Mouse (Mus musculus) hindbrain, embryonic 14.5 days (tissue): ENCODE measurements around the gene Gpr142. TPM values are rescaled to one million over a fixed set of nuclear protein-coding genes. Genes with fewer than 3 reads are reported as not detected.

ENCODE experiments used
- ATAC-seq: fragments of 200-750 bp; cut with Nextera tagmentation; 2 replicates; pipeline ENCODE4 v1.8.0; 2017; ENCODE audit warnings: moderate number of reproducible peaks, mild to moderate bottlenecking, moderate TSS enrichment, moderate library complexity; ENCODE audit not compliant: low FRiP score
- DNase-seq: peaks from one replicate; pipeline ENCODE4 v3.0.0-alpha.2; 2015; ENCODE audit warnings: low spot score
- H3K27ac ChIP-seq: fragments of 300-500 bp; sonication (generic); 2 replicates; pipeline ENCODE4 v1.5.1; 2014; ENCODE audit warnings: mild to moderate bottlenecking, moderate library complexity
- H3K27me3 ChIP-seq: fragments of 300-500 bp; sonication (generic); 2 replicates; pipeline ENCODE4 v1.6.1; 2014; ENCODE audit warnings: mild to moderate bottlenecking, low read length, mixed read lengths; ENCODE audit not compliant: control insufficient read depth, insufficient read depth
- H3K36me3 ChIP-seq: fragments of 300-500 bp; sonication (generic); replicated peaks from 2 replicates; pipeline ENCODE4 v1.6.1; 2014; ENCODE audit not compliant: control insufficient read depth, insufficient read depth
- H3K4me1 ChIP-seq: fragments of 300-500 bp; sonication (generic); replicated peaks from 2 replicates; pipeline ENCODE4 v1.6.1; 2014; ENCODE audit warnings: antibody characterized with exemption, low read length, mixed read lengths; ENCODE audit not compliant: control insufficient read depth, insufficient read depth
- H3K4me2 ChIP-seq: fragments of 300-500 bp; sonication (generic); replicated peaks from 2 replicates; pipeline ENCODE4 v1.6.1; 2014; ENCODE audit warnings: mild to moderate bottlenecking, moderate library complexity
- H3K4me3 ChIP-seq: fragments of 300-500 bp; sonication (generic); replicated peaks from 2 replicates; pipeline ENCODE4 v1.5.1; 2014; ENCODE audit warnings: mild to moderate bottlenecking, low read length
- H3K9ac ChIP-seq: fragments of 300-500 bp; sonication (generic); 2 replicates; pipeline ENCODE4 v1.6.1; 2014
- H3K9me3 ChIP-seq: fragments of 300-500 bp; sonication (generic); 2 replicates; pipeline ENCODE4 v1.6.1; 2016; ENCODE audit warnings: low read length; ENCODE audit not compliant: control insufficient read depth
- WGBS: fragments of 180-500 bp; shearing (Covaris S2); extraction: QIAGEN DNeasy Blood & Tissue Kit; methylation state at CpG from one replicate; pipeline ENCODE4 v1.1.7; 2014; 5-methylcytosine and 5-hydroxymethylcytosine counted together
- polyA plus RNA-seq: library from polyadenylated mRNA; unstranded; fragments of >200 nt; fragmentation: Nextera tagmentation; extraction: Ambion mirVana; gene quantifications from 2 replicates; pipeline ENCODE4 v1.2.1, GENCODE M21; 2014

The Gpr142 gene
- polyA plus RNA-seq, 1 experiment from 2014 or later = not detected

GRCm38 (mm10) chr11:114809371-114809770, 10.6 kb downstream of the Gpr142 start:
- 92% methylated on average over 1 of the region's 1 CpGs for WGBS
- no peaks in the 10 kb centered on the region for H3K9me3 ChIP-seq
- DNase-seq = no peak
- no peak for ATAC-seq
- no peaks in the 10 kb centered on the region for H3K27me3 ChIP-seq
- peaks cover 9% of the 10 kb centered on the region for H3K4me1 ChIP-seq
- H3K4me2 ChIP-seq = no peak overlapping the region
- no peak overlapping the region for H3K9ac ChIP-seq
- no peaks in the 10 kb centered on the region for H3K36me3 ChIP-seq
- no peak overlapping the region for H3K4me3 ChIP-seq
- H3K27ac ChIP-seq = no peak overlapping the region

DNA sequence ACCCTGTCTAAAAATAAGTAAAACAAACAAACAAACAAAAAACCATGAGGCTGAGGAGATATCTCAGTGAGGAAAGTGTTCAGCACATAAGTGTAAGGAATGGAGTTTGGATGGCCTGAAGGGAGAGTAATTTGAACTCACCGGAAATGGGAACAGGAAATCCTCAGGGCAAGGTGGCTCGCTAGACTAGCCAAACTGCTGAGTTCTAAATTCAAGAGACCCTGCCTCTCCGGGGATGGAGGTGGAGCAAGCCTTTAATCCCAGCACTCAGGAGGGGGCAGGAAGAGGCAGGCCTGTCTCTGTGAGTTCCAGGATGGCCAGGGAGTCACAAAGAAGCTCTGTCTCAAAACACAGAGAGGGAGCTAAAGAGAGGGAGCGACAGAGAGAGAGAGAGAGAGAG, 11.6 kb downstream of the Gpr142 start:
- H3K27me3 ChIP-seq = no peaks in the 10 kb centered on the region
- ATAC-seq = no peak
- H3K9me3 ChIP-seq = no peaks in the 10 kb centered on the region
- H3K4me1 ChIP-seq = peaks cover 9% of the 10 kb centered on the region
- H3K27ac ChIP-seq = no peak overlapping the region
- H3K4me3 ChIP-seq = no peak overlapping the region
- no peak overlapping the region for H3K9ac ChIP-seq
- H3K4me2 ChIP-seq = no peak overlapping the region
- no peaks in the 10 kb centered on the region for H3K36me3 ChIP-seq
- DNase-seq = no peak
- 25% methylated on average over 4 of the region's 4 CpGs for WGBS

- H3K9me3 ChIP-seq = no peaks in the 10 kb centered on the region
- ATAC-seq (peak; percentile 66; the same call in 1 of the 2 replicates), DNase-seq (peak; percentile 87)
- no peak overlapping the region for H3K4me2 ChIP-seq
- no peak overlapping the region for H3K4me3 ChIP-seq
- H3K4me1 ChIP-seq = no peaks in the 10 kb centered on the region
- WGBS = 11% methylated on average over 6 of the region's 6 CpGs
- no peaks in the 10 kb centered on the region for H3K27me3 ChIP-seq
- H3K36me3 ChIP-seq = no peaks in the 10 kb centered on the region
- H3K27ac ChIP-seq = no peak overlapping the region
- no peak overlapping the region for H3K9ac ChIP-seq
These were observed 14.1 kb downstream of the Gpr142 start for GRCm38 (mm10) chr11:114812731-114813240.

DNA sequence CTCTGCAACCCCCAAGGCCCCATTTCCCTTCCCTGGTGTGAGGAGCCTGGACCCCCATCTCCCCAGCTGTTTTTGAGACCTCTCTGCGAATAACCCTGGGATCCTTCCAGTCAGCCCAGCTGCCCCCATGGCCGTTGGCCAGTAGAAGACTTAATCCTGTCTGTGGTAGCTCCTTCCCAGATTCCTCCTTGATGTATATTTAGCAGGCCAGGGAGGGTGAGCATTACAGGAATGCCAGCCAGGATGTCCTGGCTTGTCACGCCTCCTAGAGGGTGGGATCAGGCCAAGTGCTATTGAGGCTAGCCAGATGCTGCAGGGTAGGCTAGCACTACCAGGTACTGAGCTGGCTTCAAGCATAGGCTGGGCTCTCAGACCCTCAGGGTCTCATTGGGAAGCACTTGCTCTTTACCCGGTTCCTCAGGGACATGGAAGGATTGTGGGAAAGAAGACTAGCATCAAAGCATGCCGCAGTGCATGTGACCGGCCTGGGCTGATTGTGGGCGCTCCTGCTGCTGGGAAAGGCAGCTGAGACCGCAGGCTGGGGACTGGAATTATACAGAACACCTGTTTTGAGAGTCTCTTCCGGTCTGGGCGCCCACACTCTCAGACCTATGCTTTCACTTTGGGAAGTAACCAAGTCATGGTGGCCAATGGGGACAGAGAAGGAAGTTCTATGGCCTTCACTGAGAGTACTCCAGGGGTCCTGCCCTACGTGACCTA, 16.3 kb downstream of the Gpr142 start:
- DNase-seq (no peak), ATAC-seq (no peak)
- no peak overlapping the region for H3K4me2 ChIP-seq
- 81% methylated on average over 11 of the region's 11 CpGs for WGBS
- H3K9me3 ChIP-seq = no peaks in the 10 kb centered on the region
- no peaks in the 10 kb centered on the region for H3K36me3 ChIP-seq
- no peak overlapping the region for H3K9ac ChIP-seq
- no peak overlapping the region for H3K27ac ChIP-seq
- no peak overlapping the region for H3K4me3 ChIP-seq
- no peaks in the 10 kb centered on the region for H3K4me1 ChIP-seq
- no peaks in the 10 kb centered on the region for H3K27me3 ChIP-seq

DNA sequence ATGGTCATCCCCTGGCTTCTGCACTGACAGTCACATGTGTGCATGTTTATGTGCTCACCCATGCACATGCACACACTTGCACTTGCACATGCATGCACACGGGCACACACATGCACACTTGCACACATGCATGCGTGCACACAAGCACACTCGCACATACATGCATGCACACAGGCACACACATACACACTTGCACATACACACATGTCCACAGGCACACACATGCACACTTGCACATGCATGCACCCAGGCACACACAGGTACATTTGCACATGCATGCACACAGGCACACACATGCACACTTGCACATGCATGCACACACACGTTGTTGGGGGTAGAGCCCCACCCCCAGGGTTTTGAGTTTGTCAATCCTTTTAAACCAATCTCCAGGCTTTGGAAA, 18.2 kb downstream of the Gpr142 start:
- no peak overlapping the region for H3K4me3 ChIP-seq
- H3K4me1 ChIP-seq = no peaks in the 10 kb centered on the region
- WGBS = 93% methylated on average over 4 of the region's 4 CpGs
- ATAC-seq (no peak), DNase-seq (no peak)
- no peaks in the 10 kb centered on the region for H3K27me3 ChIP-seq
- H3K9ac ChIP-seq = no peak overlapping the region
- no peaks in the 10 kb centered on the region for H3K36me3 ChIP-seq
- H3K27ac ChIP-seq = no peak overlapping the region
- no peaks in the 10 kb centered on the region for H3K9me3 ChIP-seq
- no peak overlapping the region for H3K4me2 ChIP-seq

DNA sequence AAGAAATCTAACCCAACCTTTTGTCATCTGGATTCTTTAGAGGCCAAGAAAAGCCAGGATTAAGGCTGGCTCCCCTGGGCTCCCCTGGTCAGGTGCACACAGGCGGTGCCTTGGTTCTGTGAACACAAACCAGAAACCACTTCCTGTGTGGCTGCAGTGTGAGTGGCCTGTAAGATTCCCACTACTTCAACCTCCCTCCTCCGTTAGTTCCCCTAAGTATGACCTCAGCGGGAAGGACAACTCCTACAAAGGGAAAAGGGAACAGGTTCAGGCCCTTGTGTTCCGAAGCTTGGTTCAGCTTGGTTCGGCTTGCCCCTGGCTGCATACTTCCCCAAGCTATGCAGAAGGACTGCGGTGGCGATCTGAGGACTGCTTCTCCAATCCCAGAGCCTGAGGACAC, 19.5 kb downstream of the Gpr142 start:
- WGBS = 93% methylated on average over 7 of the region's 7 CpGs
- no peak overlapping the region for H3K4me3 ChIP-seq
- no peak overlapping the region for H3K9ac ChIP-seq
- no peaks in the 10 kb centered on the region for H3K27me3 ChIP-seq
- H3K4me1 ChIP-seq = peaks cover 8% of the 10 kb centered on the region
- ATAC-seq (no peak), DNase-seq (no peak)
- H3K9me3 ChIP-seq = no peaks in the 10 kb centered on the region
- H3K36me3 ChIP-seq = no peaks in the 10 kb centered on the region
- H3K27ac ChIP-seq = no peak overlapping the region
- H3K4me2 ChIP-seq = no peak overlapping the region

GRCm38 (mm10) chr11:114819110-114819509, 20.4 kb downstream of the Gpr142 start:
- 15% methylated on average over 2 of the region's 2 CpGs for WGBS
- H3K36me3 ChIP-seq = no peaks in the 10 kb centered on the region
- no peak overlapping the region for H3K9ac ChIP-seq
- ATAC-seq (no peak), DNase-seq (no peak)
- H3K4me3 ChIP-seq = no peak overlapping the region
- no peaks in the 10 kb centered on the region for H3K27me3 ChIP-seq
- H3K9me3 ChIP-seq = no peaks in the 10 kb centered on the region
- H3K4me2 ChIP-seq = no peak overlapping the region
- H3K27ac ChIP-seq = no peak overlapping the region
- H3K4me1 ChIP-seq = peaks cover 14% of the 10 kb centered on the region

DNA sequence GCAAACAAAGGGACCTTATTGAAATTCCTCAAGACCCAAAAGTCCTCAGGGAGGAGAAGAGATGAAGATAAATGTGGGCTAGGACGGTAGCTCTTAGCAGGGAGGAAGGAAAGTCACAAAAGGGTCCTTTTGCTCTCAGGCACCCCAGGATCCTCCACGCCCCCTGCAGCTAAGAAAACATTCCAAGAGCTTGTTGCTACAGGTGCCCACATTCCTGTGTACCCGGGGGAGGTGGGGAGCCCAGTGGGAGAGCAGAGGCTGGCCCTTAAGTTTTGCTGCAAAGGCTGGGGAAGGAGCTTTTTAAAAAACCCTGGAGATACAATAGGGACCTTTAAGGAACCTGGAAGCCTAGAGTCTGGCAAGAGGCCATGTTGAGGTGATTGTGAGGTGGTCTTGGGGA, 21.7 kb downstream of the Gpr142 start:
- Histone ChIP-seq H3K27me3 (no peaks in the 10 kb centered on the region), H3K4me2 (no peak overlapping the region), H3K4me1 (peaks cover 14% of the 10 kb centered on the region), H3K36me3 (no peaks in the 10 kb centered on the region), H3K9me3 (no peaks in the 10 kb centered on the region), H3K9ac (no peak overlapping the region), H3K4me3 (no peak overlapping the region), H3K27ac (no peak overlapping the region)
- WGBS = 45% methylated on average over 3 of the region's 3 CpGs
- no peak for ATAC-seq
- DNase-seq = no peak

GRCm38 (mm10) chr11:114821325-114821724, 22.6 kb downstream of the Gpr142 start:
- Histone ChIP-seq H3K9me3 (no peaks in the 10 kb centered on the region), H3K9ac (no peak overlapping the region), H3K4me1 (peaks cover 14% of the 10 kb centered on the region), H3K27ac (no peak overlapping the region), H3K36me3 (no peaks in the 10 kb centered on the region), H3K4me2 (no peak overlapping the region), H3K27me3 (no peaks in the 10 kb centered on the region), H3K4me3 (no peak overlapping the region)
- no peak for DNase-seq
- 73% methylated on average over 1 of the region's 1 CpGs for WGBS
- no peak for ATAC-seq
